ENCODE assay signal across 13 mouse cellular contexts in the genomic region with DNA sequence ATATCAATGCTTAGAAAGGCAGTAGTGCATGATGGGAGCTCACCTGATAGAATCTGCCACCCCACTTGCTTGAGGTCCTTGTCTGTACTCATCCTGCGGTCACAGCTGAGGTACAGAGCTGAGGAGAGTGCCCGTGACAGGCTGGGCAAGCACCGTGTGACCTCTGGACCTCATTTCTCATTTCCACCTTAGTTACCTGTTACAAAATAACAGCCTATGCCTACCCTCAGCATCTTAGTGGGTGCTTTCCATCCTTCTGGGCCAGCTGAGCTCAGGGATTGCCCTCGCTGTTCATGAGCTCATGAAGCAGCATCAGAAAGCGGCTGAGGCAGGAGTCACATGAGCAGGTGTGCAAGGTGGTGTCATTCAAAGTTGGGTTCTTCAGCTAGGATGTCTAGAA.
"Had no signal": no experiment of that assay in that cellular context is flagged by ENCODE, and none has a peak within 500 bp of the region (broad histone marks: within the 10 kb centered on the region; RNA-seq: fewer than 3 reads in every experiment).

No protein-coding gene starts in this region.

- DNase-seq: lung, adult 2 months; lung, postnatal 36 days; spleen, adult 18-20 months; thymus, postnatal 36 days had no signal

- H3K9ac ChIP-seq: intestine, embryonic 15.5 days; liver, embryonic 15.5 days; midbrain, embryonic 13.5 days; neural tube, embryonic 15.5 days had no signal

- H3K4me3 ChIP-seq: intestine, embryonic 15.5 days; left cerebral cortex, adult 2 months; limb, embryonic 10.5 days; liver, embryonic 15.5 days; midbrain, embryonic 13.5 days; myocyte; neural tube, embryonic 15.5 days had no signal

- ATAC-seq: intestine, embryonic 15.5 days; lung, postnatal 0 days; midbrain, embryonic 13.5 days had no signal

- H3K36me3 ChIP-seq: intestine, embryonic 15.5 days; limb, embryonic 10.5 days; liver, embryonic 15.5 days had no signal

- H3K27me3 ChIP-seq: intestine, embryonic 15.5 days; midbrain, embryonic 13.5 days; neural tube, embryonic 15.5 days had no signal

- H3K27ac ChIP-seq: intestine, embryonic 15.5 days; left cerebral cortex, adult 2 months; limb, embryonic 10.5 days; liver, embryonic 15.5 days; midbrain, embryonic 13.5 days; neural tube, embryonic 15.5 days had no signal

- H3K9me3 ChIP-seq: intestine, embryonic 15.5 days; limb, embryonic 10.5 days; liver, embryonic 15.5 days; midbrain, embryonic 13.5 days; neural tube, embryonic 15.5 days had no signal

- H3K4me2 ChIP-seq: intestine, embryonic 15.5 days; liver, embryonic 11.5 days; liver, embryonic 15.5 days; midbrain, embryonic 13.5 days; neural tube, embryonic 15.5 days had no signal
